Mouse (Mus musculus): ENCODE measurements around the gene Slc16a9.
"Not testable (repeated sequence)": the region's sequence is repeated elsewhere in the genome, so short reads cannot be mapped to it uniquely, and the experiment has no call there.

Gene Slc16a9

GRCm38 (mm10) chr10:70244921-70245558, at the start of gene Slc16a9:
TSS of gene Slc16a9 (plus strand) at chr10:70245100.
- in situ Hi-C loops (cut with MboI, MseI), result no loop called here

- in situ Hi-C loops (cut with MboI, MseI), result no loop called here
Observed at GRCm38 (mm10) chr10:70195279-70195678, 49.6 kb upstream of the Slc16a9 start.

GRCm38 (mm10) chr10:70195786-70196185, 49.1 kb upstream of the Slc16a9 start:
- in situ Hi-C loops (cut with MboI, MseI), result no loop called here

- in situ Hi-C loops (cut with MboI, MseI), result no loop called here
Observed at GRCm38 (mm10) chr10:70196666-70197065, 48.2 kb upstream of the Slc16a9 start.

GRCm38 (mm10) chr10:70197601-70198000, 47.3 kb upstream of the Slc16a9 start:
- in situ Hi-C loops (cut with MboI, MseI), result no loop called here

- in situ Hi-C loops (cut with MboI, MseI), result no loop called here
Observed at GRCm38 (mm10) chr10:70198012-70198411, 46.9 kb upstream of the Slc16a9 start.

- in situ Hi-C loops (cut with MboI, MseI), result no loop called here
Observed at GRCm38 (mm10) chr10:70198951-70199463, 45.9 kb upstream of the Slc16a9 start.

GRCm38 (mm10) chr10:70199466-70200210, 45.3 kb upstream of the Slc16a9 start:
- in situ Hi-C loops (cut with MboI, MseI), result no loop called here

- in situ Hi-C loops (cut with MboI, MseI), result no loop called here
Observed at GRCm38 (mm10) chr10:70200889-70201500, 43.9 kb upstream of the Slc16a9 start.

- in situ Hi-C loops (cut with MboI, MseI), result no loop called here
Observed at GRCm38 (mm10) chr10:70204505-70205399, 40.1 kb upstream of the Slc16a9 start, which contains the start of gene Mrln. TSS of gene Mrln (plus strand) at chr10:70204664.

- in situ Hi-C loops (cut with MboI, MseI), result no loop called here
Observed at GRCm38 (mm10) chr10:70211281-70211680, 33.6 kb upstream of the Slc16a9 start.

- in situ Hi-C loops (cut with MboI, MseI), result no loop called here
Observed at GRCm38 (mm10) chr10:70220971-70221370, 23.9 kb upstream of the Slc16a9 start.

- in situ Hi-C loops (cut with MboI, MseI), result not testable (repeated sequence)
Observed at GRCm38 (mm10) chr10:70222231-70222630, 22.7 kb upstream of the Slc16a9 start.

- in situ Hi-C loops (cut with MboI, MseI), result no loop called here
Observed at GRCm38 (mm10) chr10:70224571-70224970, 20.3 kb upstream of the Slc16a9 start.

GRCm38 (mm10) chr10:70225760-70226159, 19.1 kb upstream of the Slc16a9 start:
- in situ Hi-C loops (cut with MboI, MseI), result no loop called here

GRCm38 (mm10) chr10:70226608-70227007, 18.3 kb upstream of the Slc16a9 start:
- in situ Hi-C loops (cut with MboI, MseI), result no loop called here

- in situ Hi-C loops (cut with MboI, MseI), result no loop called here
Observed at GRCm38 (mm10) chr10:70230352-70230751, 14.5 kb upstream of the Slc16a9 start.

- in situ Hi-C loops (cut with MboI, MseI), result no loop called here
Observed at GRCm38 (mm10) chr10:70237936-70238335, 7.0 kb upstream of the Slc16a9 start.

GRCm38 (mm10) chr10:70242751-70243444, 2.0 kb upstream of the Slc16a9 start:
- in situ Hi-C loops (cut with MboI, MseI), result no loop called here

- in situ Hi-C loops (cut with MboI, MseI), result no loop called here
Observed at GRCm38 (mm10) chr10:70245559-70245945, 652 bp downstream of the Slc16a9 start.

GRCm38 (mm10) chr10:70246076-70246475, 1.2 kb downstream of the Slc16a9 start:
- in situ Hi-C loops (cut with MboI, MseI), result no loop called here

Data from regulatory T cell (primary cell).